Mouse (Mus musculus) spleen, embryonic (tissue): ENCODE results near the gene Vmn1r205.
"Not testable (repeated sequence)": the region's sequence is repeated elsewhere in the genome, so short reads cannot be mapped to it uniquely, and the experiment has no call there.

Experiments used
- CTCF ChIA-PET: fragments of 350-600 bp; sonication (Branson Sonifier 250); formaldehyde crosslinking; loops from one replicate; lab custom pipeline; 2022; lab: Charles Lee

Gene Vmn1r205

DNA sequence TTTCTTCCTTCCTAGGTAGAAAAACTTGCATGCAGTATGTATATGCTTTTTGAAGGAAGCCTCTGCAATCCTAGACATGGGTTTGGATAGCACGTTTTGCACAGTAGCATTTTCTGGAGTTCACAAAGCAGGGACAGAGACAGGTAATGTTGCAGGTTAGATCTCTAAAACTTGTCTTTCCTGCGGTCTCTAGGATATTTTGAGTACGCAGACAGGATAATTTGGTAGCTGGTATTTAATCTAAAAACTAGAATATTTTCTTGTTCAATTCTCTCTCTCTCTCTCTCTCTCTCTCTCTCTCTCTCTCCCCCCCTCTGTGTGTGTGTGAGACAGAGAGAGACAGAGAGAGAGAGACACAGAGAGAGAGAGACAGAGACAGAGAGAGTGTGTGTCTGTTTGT lies at the start of gene Vmn1r205:
Vmn1r205 (minus strand) TSS at position 101 of the 400 bp plus-strand sequence.
- CTCF ChIA-PET = no interaction called here

GRCm38 (mm10) chr13:22624151-22624550 lies 31.4 kb upstream of the Vmn1r205 start, which contains the start of gene Vmn1r206:
Vmn1r206 (minus strand) TSS chr13:22624251.
- CTCF ChIA-PET = not testable (repeated sequence)

- CTCF ChIA-PET = not testable (repeated sequence)
Measured at GRCm38 (mm10) chr13:22583336-22583735, 9.5 kb downstream of the Vmn1r205 start.

GRCm38 (mm10) chr13:22574911-22575310 lies 17.9 kb downstream of the Vmn1r205 start:
- CTCF ChIA-PET = not testable (repeated sequence)

GRCm38 (mm10) chr13:22552898-22553297 lies 39.9 kb downstream of the Vmn1r205 start, which contains the start of gene Vmn1r204:
Vmn1r204 (plus strand) TSS chr13:22553198.
- CTCF ChIA-PET = not testable (repeated sequence)
